Mouse (Mus musculus): Measurements from ENCODE around the gene H3f3a. TPM values are rescaled to one million over a fixed set of nuclear protein-coding genes. Genes with fewer than 3 reads are reported as not detected.

Gene H3f3a
- total RNA-seq, 2 experiments from 2014 or later, result 448 to 473 TPM

- intact Hi-C loops (cut with DNase I; ENCODE audit: low total_unique reads), result no loop called here
- DNase-seq, result no peak
Measured at GRCm38 (mm10) chr1:180826634-180827033, 12.9 kb upstream of the H3f3a start.

GRCm38 (mm10) chr1:180824721-180825120, 11.0 kb upstream of the H3f3a start:
- DNase-seq, result no peak
- intact Hi-C loops (cut with DNase I; ENCODE audit: low total_unique reads), result no loop called here

GRCm38 (mm10) chr1:180823716-180824115, 10.0 kb upstream of the H3f3a start:
- intact Hi-C loops (cut with DNase I; ENCODE audit: low total_unique reads), result no loop called here
- no peak for DNase-seq

- intact Hi-C loops (cut with DNase I; ENCODE audit: low total_unique reads), result no loop called here
- no peak for DNase-seq
Measured at GRCm38 (mm10) chr1:180822276-180822675, 8.5 kb upstream of the H3f3a start.

- DNase-seq, result no peak
- intact Hi-C loops (cut with DNase I; ENCODE audit: low total_unique reads), result no loop called here
Measured at GRCm38 (mm10) chr1:180821101-180821500, 7.4 kb upstream of the H3f3a start.

DNA sequence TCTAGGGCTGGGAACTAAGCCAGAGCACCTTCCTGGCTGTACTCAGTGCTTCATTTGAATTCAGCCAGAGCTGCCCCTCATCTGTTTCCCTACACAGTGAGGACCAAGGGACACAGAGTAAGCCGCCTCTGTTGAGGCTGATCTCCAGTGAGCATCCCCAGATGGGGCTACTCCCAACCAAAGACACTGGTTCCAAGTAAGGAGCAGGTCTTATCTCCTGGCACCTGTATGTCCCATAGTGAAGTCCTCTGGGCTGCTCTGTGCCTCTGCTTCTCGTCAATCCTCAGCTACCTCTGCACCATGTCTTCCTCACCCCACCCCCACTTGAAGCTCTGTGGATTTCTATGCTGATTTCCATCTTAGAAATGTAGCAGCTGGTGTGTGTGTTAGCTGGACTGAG, 4.3 kb upstream of the H3f3a start:
- intact Hi-C loops (cut with DNase I; ENCODE audit: low total_unique reads), result loop anchor here (5.0 kb wide), 1 partner anchor 39 kb away; no protein-coding TSS in a partner anchor
- no peak for DNase-seq

DNA sequence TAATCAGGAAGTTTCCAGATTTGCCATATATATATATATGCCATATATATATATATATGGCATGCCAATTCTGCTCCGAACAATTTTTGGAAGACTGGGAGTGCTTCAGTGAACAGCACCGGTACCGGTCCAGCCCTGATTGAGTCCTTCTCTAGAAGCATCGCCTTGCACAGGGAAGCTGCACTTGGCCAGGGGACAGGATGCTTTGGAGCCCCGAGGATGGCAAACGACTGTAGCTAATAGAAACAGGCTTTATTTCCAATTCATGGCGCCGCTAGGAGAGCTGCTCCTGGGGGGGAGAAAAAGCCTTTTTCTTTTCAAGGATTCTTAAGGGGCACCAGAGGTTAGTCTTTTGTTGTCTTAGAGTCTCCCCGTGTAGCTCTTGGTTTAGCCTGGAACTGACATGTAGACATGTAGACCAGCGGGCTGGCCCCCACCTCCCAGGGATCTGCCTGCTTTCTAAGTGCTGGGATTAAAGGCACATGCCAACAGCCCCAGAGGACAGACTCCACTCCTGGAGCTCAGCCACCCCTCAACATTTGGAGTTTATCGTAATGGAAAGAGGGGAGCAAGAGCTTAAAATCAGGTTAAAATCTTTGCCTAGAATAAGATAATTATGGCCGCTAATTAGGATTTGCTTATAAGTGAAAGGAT, 1.8 kb upstream of the H3f3a start:
- DNase-seq, result no peak
- intact Hi-C loops (cut with DNase I; ENCODE audit: low total_unique reads), result loop anchor here (5.0 kb wide), 1 partner anchor 42 kb away; no protein-coding TSS in a partner anchor

GRCm38 (mm10) chr1:180813409-180813884, 296 bp downstream of the H3f3a start:
- DNase-seq, result peak; percentile 96
- intact Hi-C loops (cut with DNase I; ENCODE audit: low total_unique reads), result loop anchor here (5.0 kb wide), 1 partner anchor 36 kb away; no protein-coding TSS in a partner anchor

DNA sequence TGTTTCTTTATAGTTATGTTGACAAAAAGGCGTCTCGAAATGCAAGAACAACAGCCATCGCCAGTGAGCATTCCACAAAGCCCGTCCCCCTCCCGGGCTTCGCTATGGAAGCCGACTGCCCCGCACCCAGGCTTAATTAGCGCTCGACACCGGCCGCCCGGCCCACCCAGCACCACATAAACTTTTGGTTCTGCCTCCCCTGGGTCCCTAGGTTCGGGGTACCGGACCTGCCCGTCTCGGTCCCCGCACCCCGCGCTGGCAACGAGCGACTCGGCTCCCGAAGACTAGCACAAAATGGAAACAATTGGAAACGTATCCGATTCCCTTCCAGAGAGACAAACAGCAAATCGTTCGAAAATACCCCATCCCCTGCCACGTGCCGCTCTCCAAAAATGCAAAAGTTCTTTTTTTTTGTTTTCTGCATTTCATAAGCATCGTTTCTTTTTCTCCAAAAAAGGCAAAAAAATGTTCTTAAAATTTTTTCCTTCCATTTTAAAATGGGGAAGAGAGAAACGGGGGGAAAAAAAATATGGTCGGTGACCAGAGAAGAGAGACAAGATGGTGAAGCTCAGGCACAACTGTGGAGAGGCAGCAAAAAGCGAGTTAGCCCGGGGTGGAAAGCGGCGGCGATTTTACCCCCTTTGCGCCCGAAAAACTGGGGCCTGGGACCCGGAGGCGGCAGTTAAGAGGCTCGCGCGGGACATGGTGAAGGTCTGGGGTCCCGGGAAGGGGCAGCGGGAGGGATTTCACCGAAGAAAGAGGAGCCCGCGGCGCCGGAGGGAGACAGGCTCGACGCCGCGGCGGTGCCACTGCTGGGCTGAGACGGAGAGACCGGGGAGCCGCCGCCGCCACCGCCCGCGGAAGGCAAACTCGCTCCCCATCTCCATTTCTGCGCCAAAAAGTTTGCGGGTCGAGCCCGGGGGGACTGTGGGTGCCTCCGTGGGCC, 1.0 kb downstream of the H3f3a start:
- intact Hi-C loops (cut with DNase I; ENCODE audit: low total_unique reads), result loop anchor here (5.0 kb wide), 1 partner anchor 35 kb away; no protein-coding TSS in a partner anchor
- DNase-seq, result peak; percentile 50

GRCm38 (mm10) chr1:180811596-180812462, 1.9 kb downstream of the H3f3a start:
- DNase-seq, result no peak
- intact Hi-C loops (cut with DNase I; ENCODE audit: low total_unique reads), result loop anchor here (5.0 kb wide), 1 partner anchor 35 kb away; no protein-coding TSS in a partner anchor

DNA sequence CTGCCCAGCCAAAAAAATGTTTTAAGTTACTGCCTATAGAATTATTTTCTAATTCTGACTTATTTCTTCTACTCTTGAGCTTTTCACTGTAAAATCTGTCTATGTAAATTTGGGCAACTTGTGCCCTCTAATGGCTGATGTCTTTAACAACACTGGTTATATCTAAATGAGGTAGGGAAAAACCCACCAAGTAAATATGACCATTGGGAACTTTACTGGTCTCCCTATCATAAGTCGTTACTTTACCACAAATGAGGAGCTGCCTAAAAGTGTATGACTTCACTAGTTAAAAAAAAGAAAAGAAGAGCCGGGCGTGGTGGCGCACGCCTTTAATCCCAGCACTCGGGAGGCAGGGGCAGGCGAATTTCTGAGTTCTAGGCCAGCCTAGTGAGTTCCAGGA, 2.8 kb downstream of the H3f3a start:
- intact Hi-C loops (cut with DNase I; ENCODE audit: low total_unique reads), result loop anchor here (5.0 kb wide), 1 partner anchor 34 kb away; no protein-coding TSS in a partner anchor
- no peak for DNase-seq

DNA sequence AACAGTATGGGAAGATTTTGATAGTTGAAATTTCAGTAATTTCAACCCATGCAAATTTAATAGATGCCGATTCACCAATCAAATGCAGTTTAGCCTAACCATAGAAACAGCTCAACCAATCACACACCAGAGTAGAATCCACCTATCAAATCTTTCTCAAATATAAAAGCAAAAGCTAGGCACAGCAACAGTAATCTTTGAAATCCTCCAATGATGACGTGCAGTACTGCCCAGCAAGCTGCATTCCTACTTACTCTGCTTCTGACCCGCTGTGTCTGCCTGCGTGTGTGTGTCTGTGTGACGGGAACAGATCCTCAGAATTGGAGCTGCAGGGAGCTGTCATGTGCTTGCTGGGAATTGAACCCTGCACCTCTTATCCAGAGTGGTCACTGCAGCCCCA, 4.9 kb downstream of the H3f3a start:
- intact Hi-C loops (cut with DNase I; ENCODE audit: low total_unique reads), result no loop called here
- no peak for DNase-seq

GRCm38 (mm10) chr1:180803881-180804280, 9.9 kb downstream of the H3f3a start:
- no peak for DNase-seq
- intact Hi-C loops (cut with DNase I; ENCODE audit: low total_unique reads), result no loop called here

DNA sequence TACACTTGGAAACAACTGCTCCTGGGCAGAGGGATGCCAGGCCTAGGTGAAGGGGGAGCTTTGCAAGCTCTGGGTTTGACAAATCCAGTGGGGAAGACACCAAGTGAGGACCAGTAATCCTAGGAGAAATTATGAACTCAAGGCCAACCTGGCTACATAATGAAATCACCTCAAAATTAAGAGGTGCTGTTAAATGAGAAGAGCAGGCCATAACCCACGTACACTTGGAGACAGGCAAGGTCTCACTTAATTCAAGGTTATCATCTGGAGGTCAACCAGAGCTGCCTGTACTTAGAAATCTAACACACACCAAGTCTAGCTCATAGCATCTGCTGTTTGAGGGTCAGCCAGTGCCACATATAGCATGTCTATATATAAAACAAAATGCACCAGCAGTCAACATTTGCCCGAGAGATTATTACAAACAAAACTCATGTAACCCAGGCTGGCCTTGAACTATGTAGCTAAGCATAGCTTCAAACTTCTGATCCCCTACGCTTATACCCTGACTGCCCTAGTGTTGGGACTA, 12.2 kb downstream of the H3f3a start:
- DNase-seq, result no peak
- intact Hi-C loops (cut with DNase I; ENCODE audit: low total_unique reads), result no loop called here

- intact Hi-C loops (cut with DNase I; ENCODE audit: low total_unique reads), result no loop called here
Measured at GRCm38 (mm10) chr1:180800814-180801213, 12.9 kb downstream of the H3f3a start.

GRCm38 (mm10) chr1:180800022-180800421, 13.7 kb downstream of the H3f3a start:
- intact Hi-C loops (cut with DNase I; ENCODE audit: low total_unique reads), result no loop called here
- no peak for DNase-seq

More at GRCm38 (mm10) chr1:180800814-180801213, 12.9 kb downstream of the H3f3a start:
- no peak for DNase-seq

- no peak for DNase-seq
- intact Hi-C loops (cut with DNase I; ENCODE audit: low total_unique reads), result no loop called here
Measured at GRCm38 (mm10) chr1:180799253-180799652, 14.5 kb downstream of the H3f3a start.

DNA sequence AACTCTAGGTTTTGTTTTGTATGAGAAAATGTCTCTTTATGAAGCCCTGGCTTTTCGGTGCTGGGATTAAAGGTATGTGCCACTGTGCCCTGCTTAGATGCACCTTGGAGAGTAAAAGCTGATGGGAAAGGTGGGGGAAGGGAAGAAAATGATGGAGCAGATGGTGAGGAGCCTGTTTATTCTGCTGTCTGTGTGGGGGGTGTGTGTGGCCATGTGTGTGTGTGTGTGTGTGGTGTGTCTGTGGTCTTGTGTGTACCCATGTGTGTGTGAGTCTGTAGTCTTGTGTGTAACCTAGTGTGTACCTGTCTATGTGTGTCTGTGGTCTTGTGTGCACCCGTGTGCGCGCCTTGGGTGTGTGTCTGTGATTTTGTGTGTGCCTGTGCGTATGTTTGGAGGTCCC, 15.1 kb downstream of the H3f3a start:
- no peak for DNase-seq
- intact Hi-C loops (cut with DNase I; ENCODE audit: low total_unique reads), result no loop called here

- intact Hi-C loops (cut with DNase I; ENCODE audit: low total_unique reads), result no loop called here
- DNase-seq, result peak; percentile 21
Measured at GRCm38 (mm10) chr1:180794170-180794569, 19.6 kb downstream of the H3f3a start.

Measured in gastrocnemius, postnatal 14 days (tissue).